Mouse (Mus musculus): Measurements from ENCODE around the gene Mroh2a.

Mroh2a gene

GRCm38 (mm10) chr1:88276524-88277097, 49.8 kb downstream of the Mroh2a start:
- DNase-seq (ENCODE audit: low spot score) = no peak

DNA sequence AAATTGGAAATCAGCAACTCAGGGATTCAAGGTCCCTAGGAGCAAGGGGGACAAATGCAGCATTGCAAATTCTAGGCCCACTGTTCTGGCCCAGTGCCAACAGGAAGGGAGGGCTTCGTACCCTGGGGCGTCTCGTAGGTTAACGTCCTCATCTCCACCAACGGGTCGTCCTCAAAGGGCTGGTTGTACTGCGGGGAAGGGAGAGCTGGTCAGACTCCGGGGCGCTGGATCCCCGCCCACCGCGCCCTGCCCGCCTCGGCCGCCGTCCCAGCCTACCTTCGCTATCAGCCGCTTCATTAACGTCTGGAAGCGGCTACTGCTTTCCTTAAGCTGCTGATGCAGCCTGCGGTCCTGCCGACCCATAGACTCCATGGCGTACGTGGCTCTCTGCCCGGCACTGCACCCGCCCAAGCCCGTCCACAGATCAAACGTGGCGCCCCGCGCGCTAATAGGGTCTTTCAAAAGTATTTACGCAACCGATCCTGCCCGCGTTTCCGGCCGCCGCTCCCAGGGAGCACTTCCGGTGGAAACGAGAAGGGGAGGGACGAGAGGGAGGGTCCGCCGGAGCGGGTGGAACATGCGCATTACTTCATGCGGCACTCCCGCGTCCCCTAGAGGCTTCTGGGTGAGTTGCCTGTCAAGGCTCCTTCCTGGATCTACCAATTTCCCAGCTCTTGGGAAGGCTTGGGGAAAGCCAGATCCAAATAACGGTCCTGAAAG, 50.5 kb downstream of the Mroh2a start, which contains the start of the genes Hjurp and Trpm8:
Hjurp (minus strand) TSS at position 536 of the 720 bp plus-strand sequence.
Trpm8 (plus strand) TSS at position 564 of the 720 bp plus-strand sequence.
- DNase-seq (ENCODE audit: low spot score) = peak; percentile 100

- DNase-seq (ENCODE audit: low spot score) = peak; percentile 69
Measured at GRCm38 (mm10) chr1:88277818-88278511, 51.2 kb downstream of the Mroh2a start.

GRCm38 (mm10) chr1:88279111-88280005, 52.6 kb downstream of the Mroh2a start:
- DNase-seq (ENCODE audit: low spot score) = peak; percentile 81

DNA sequence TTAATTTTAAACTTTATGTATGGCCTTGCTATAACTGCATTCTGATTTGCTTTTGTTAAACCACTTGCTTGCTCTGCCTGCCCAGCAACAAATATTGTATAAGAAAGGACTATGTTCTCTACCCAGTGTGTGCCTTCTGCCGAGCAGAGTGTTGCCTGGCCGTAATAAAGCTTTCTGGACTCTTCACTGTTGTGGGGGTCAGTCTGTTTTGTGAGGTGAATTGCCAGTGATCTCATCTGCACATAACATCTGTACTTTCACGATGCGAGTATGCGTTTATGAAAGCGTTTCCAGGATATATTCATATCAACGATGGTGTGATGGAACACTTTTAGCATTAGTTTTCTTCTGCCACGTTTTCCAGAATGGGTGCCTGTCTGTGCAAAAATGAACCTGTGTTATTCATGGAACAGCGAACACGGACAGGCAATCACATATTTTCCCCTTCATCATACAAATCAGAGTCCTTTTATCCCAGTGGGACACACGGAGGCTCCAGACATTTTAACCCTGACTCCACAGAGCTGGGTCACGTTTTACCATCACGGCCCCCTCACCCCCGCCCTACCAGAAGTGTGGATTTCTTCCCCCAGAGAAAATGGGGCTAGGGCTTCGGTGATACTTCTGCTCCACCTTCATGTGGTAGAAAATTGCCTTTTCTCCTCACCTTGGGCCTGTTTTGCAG, 53.4 kb downstream of the Mroh2a start:
- DNase-seq (ENCODE audit: low spot score) = peak; percentile 69

GRCm38 (mm10) chr1:88282301-88282700, 55.5 kb downstream of the Mroh2a start:
- DNase-seq (ENCODE audit: low spot score) = no peak

DNA sequence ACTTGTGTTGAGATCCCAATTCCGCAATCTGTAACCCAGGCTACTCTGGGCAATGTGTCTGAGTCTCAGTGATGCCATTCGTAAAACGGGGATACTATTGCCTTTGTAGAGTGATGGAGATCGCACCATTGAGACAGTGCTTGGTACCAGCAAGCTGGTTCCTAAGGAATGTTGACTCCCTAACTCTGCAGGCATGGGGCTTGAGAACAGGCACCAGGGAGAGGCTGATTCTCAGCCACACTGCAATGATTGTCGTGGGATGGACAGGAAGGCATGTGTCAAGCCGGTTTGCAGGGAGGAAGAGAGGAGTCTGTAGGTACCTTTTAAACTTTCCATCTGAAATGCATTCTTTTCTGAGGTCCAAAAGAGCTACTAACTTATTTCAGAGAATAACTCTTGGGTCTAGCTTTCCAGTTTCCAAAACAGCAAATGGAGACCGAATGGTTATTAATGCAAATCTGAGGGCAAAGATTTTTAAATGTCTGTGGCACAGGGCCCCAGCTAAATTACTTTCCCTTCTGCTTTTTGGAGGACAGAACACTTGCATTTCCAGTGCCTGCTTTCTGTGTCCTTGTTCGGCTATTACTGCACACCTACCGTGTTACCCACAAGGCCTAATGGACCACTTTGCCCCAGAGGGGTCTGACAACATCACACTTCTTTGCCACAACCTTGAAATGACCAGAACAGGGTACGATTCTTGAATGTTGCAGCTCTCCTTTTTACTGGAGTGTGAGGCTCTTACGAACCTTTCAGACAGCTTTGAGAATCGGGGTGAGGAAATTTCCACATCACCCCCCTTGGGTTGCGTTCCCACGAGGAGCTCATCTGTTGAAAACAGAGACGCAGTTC, 56.8 kb downstream of the Mroh2a start:
- no peak for DNase-seq (ENCODE audit: low spot score)

- DNase-seq (ENCODE audit: low spot score) = no peak
Measured at GRCm38 (mm10) chr1:88284228-88284945, 57.6 kb downstream of the Mroh2a start.

DNA sequence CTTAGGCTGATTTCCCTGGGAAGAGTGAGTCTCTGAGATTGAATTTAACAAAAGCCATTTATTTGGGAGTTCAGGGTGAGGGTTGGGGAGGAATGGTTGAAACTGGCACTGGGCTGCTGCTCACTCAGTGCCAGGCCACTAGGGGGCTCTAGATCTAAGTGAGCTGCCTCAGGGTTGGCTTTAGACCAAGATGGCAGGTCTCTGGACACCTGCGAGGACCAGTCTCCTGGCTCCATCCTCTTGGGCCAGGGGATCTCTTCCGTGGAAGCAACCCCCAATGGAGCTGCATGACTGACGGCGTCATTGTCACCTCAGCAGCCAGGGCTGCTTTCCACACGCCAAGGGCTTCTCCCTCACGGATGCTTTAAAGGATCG, 58.1 kb downstream of the Mroh2a start:
- no peak for DNase-seq (ENCODE audit: low spot score)

- DNase-seq (ENCODE audit: low spot score) = no peak
Measured at GRCm38 (mm10) chr1:88285652-88286051, 58.9 kb downstream of the Mroh2a start.

- no peak for DNase-seq (ENCODE audit: low spot score)
Measured at GRCm38 (mm10) chr1:88286136-88286845, 59.5 kb downstream of the Mroh2a start.

DNA sequence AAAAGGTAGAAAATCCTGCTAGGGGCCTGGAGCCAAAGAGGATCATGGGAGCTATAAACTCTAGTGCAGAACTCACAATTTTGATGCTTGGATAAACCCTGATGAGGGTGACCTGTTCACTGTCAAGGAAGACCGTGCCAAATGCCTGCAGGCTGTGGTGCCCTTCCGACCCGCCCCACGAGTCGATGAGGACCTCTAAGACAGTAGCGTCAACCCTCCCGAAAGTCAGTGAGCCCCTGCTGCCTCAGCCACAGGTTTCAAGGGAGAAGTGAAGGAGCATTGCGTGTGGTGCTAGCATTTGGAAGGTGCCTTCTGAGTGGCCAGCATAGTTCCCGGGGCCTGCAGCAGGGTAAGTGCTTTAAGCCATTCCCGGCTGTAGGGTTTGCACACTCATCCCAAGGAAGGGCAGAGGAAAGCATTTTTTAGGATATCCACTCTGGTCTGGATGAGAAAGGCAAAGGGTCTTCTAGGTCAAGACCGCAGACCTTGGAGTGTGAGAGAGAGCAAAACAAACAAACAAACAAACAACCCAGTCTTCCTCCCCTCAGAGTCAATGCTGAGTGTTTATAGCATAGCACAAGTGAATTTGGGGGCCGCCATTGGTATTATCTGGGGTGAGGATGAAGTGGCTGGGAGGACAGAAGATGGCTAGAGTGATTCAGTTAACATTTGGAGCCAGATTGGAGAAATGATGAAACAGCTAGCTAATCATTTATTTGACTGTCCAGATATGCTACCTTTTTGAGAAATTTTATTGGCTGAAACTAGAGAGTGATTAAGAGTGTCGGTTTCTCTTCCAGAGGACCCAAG, 60.3 kb downstream of the Mroh2a start:
- DNase-seq (ENCODE audit: low spot score) = no peak

DNA sequence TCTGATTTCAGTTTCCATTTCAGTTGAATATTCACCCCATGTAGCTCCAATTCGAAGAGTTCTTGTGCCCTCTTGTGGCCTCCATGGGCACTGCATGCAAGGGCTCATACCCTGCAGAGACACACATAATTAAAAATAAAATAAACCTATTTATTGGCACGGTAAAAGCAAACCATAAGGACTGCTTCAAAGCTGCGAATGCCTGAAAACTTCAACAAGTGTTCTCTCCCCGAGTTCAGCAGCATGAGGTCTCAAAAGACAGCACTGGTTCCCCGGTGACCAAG, 60.9 kb downstream of the Mroh2a start:
- peak; percentile 85 for DNase-seq (ENCODE audit: low spot score)

- DNase-seq (ENCODE audit: low spot score) = peak; percentile 84
Measured at GRCm38 (mm10) chr1:88288056-88288788, 61.4 kb downstream of the Mroh2a start.

DNA sequence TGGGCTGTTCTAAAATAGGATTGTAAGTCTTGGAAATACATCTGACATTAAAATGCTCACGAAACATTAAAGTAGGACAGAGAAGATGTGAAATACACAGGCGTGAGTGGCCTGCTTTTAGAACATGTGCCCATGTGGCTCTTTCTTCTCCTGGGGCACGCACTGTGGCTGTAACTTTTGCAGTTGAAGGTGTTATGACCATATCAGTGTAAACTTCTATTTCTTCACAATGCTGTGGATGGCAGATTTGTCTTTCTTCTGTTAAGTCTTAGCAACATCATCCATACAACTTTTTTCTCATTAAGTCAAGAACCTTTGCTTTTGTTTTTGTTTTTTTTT, 62.0 kb downstream of the Mroh2a start:
- DNase-seq (ENCODE audit: low spot score) = no peak

- DNase-seq (ENCODE audit: low spot score) = no peak
Measured at GRCm38 (mm10) chr1:88289152-88289551, 62.4 kb downstream of the Mroh2a start.

DNA sequence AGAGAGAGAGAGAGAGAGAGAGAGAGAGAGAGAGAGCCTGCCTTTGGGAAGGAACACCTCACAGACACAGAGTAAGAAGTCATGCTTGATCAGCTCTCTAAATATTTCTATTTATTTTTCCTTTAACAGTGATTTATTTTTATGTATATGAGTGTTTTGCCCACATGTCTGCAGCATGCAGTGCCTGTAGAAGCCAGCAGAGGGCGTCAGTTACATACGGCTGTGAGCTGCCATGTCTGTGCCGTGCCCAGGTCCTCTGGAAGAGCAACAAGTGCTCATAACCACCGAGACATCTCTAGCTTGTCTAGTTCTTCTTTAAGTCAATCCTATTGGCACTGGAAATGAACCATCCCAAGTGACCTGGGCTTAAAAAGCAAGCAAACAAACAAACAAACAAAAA, 63.1 kb downstream of the Mroh2a start:
- DNase-seq (ENCODE audit: low spot score) = no peak

DNA sequence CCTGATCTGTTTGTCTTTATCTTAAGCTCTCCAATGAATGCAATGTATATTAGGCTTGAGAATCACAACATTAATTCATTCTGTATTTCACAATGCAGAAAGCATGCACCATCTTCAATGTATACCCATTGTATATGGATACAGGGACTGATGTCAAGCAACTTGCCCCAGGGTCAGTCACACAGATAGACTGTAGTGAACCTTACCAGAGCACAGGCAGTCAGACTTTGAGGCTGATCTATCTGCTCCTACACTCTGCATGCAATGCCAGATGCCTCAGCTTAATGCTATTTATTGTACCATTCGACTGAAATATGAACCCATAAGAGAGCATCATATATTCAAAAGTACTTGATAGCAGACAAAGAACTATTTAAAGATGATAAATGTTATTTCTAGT, 63.7 kb downstream of the Mroh2a start:
- DNase-seq (ENCODE audit: low spot score) = no peak

All from yolk sac, embryonic 10.5 days (tissue).